Mouse (Mus musculus) G1E (cell line): ENCODE results near the gene Kcnip4.

Experiments
- CTCF ChIP-seq: IDR thresholded peaks from 2 replicates; pipeline ENCODE4 v1.5.1; 2012; ENCODE audit warnings: low read depth, low read length, inconsistent platforms, mixed read lengths
- GATA1 ChIP-seq: IDR thresholded peaks from 2 replicates; pipeline ENCODE4 v1.6.1; 2012; ENCODE audit warnings: borderline replicate concordance, low read length, inconsistent platforms, mixed read lengths
- GATA2 ChIP-seq: IDR thresholded peaks from 2 replicates; pipeline ENCODE4 v1.6.1; 2012; ENCODE audit warnings: low read depth, low read length, inconsistent platforms, borderline replicate concordance
- POLR2AphosphoS5 ChIP-seq: IDR thresholded peaks from 2 replicates; pipeline ENCODE4 v1.6.1; 2012; ENCODE audit warnings: low read depth, low read length, inconsistent platforms; ENCODE audit not compliant: insufficient replicate concordance
- TAL1 ChIP-seq: conservative IDR thresholded peaks from 2 replicates; pipeline ENCODE4 v1.6.1; 2012; ENCODE audit warnings: low read depth, low read length, inconsistent platforms, mixed read lengths

DNA sequence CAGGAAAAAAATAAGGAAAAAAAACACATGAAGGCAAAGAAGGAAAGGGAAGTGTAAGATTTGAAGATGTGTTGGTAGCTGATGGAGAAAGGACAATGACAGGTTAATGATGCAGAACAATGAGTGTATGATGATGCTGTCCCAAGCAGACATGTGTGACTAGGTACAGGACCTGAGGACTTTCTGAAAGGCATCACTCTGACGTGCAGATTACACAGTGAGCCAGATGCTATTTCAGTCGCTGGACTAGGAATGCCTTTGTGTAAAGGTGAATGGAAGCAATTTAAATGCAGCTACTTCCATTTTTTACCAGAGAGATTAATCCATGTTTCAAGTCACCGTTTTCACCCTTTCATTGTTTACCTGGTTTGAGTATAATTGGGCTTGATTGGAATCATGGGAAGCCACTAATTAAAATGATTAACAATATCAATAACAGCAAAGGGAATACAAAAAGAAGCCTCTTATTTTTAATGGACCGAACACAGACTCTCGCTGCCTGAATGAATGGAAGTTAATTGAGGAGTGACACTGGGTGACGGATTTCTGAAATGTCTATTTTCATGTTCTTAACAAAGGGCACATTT lies 483.4 kb downstream of the Kcnip4 start:
- TF ChIP-seq CTCF (no peak), GATA1 (no peak), GATA2 (no peak), TAL1 (no peak), POLR2AphosphoS5 (no peak)
